Mouse (Mus musculus) bone marrow, adult 2 months (tissue): ENCODE data around the gene Jpt1.

Source experiments
- CTCF ChIP-seq: fragments of 200-500 bp; IDR thresholded peaks from 2 replicates; pipeline ENCODE4 v1.5.1; 2011; ENCODE audit warnings: low read length, control low read depth; ENCODE audit not compliant: control insufficient read depth, insufficient read depth
- POLR2A ChIP-seq: fragments of 200-500 bp; IDR thresholded peaks from 2 replicates; pipeline ENCODE4 v1.6.1; 2011; ENCODE audit warnings: low read depth, mild to moderate bottlenecking, control low read depth, low read length, borderline replicate concordance; ENCODE audit not compliant: control insufficient read depth

- no peak for TF ChIP-seq CTCF
- TF ChIP-seq POLR2A = no peak
These were observed 5.4 kb upstream of the Jpt1 start for GRCm38 (mm10) chr11:115519581-115519980.
